Mouse (Mus musculus): ENCODE results near the gene Bphl.

GRCm38 (mm10) chr13:34046421-34047012 lies 9.1 kb downstream of the Bphl start:
- no peak for TF ChIP-seq POLR2A (IDR thresholded peaks at IDR 0.05; ENCODE audit: borderline replicate concordance, extremely low read depth, insufficient read depth, insufficient read length, poor library complexity, severe bottlenecking)
- peak; percentile 89 for TF ChIP-seq CTCF (IDR thresholded peaks at IDR 0.05; ENCODE audit: borderline replicate concordance, extremely low read depth, insufficient read depth, insufficient read length)

Data from brain, embryonic 14.5 days (tissue).